Mouse (Mus musculus) MEL (cell line): ENCODE data around the gene Gfod1. TPM values are rescaled to one million over a fixed set of nuclear protein-coding genes. Genes with fewer than 3 reads are reported as not detected.

Experiments
- DNase-seq: peaks from one replicate; pipeline ENCODE4 v3.0.0; 2011; ENCODE audit warnings: low read depth, low spot score
- H3K27ac ChIP-seq: 2 replicates; pipeline ENCODE4 v1.5.1; 2012; ENCODE audit warnings: low read depth, mild to moderate bottlenecking, control low read depth, low read length, moderate library complexity; ENCODE audit not compliant: control insufficient read depth
- H3K27me3 ChIP-seq, 2 experiments: fragments of 150-350 bp in 1 of 2; sonication (generic) in 1 of 2; 2 replicates each; pipeline ENCODE4 v1.6.1; 2012; ENCODE audit warnings: low read length in 2 of 2, mild to moderate bottlenecking in 2 of 2, improper control_type of control experiment in 1 of 2, moderate library complexity in 1 of 2; ENCODE audit not compliant: insufficient read depth in 2 of 2, control insufficient read depth in 1 of 2
- H3K36me3 ChIP-seq, 2 experiments: 2 replicates each; pipeline ENCODE4 v1.6.1; 2012 to 2014; ENCODE audit warnings: low read length in 2 of 2, improper control_type of control experiment in 1 of 2, inconsistent platforms in 1 of 2, mild to moderate bottlenecking in 1 of 2; ENCODE audit not compliant: insufficient read depth in 2 of 2, control insufficient read depth in 1 of 2
- H3K4me1 ChIP-seq, 2 experiments: fragments of 150-350 bp in 1 of 2; sonication (generic) in 1 of 2; 2 replicates each; pipeline ENCODE4 v1.6.1; 2012; ENCODE audit warnings: low read length in 2 of 2, improper control_type of control experiment in 1 of 2, mild to moderate bottlenecking in 1 of 2; ENCODE audit not compliant: insufficient read depth in 2 of 2, control insufficient read depth in 1 of 2
- H3K4me3 ChIP-seq, 2 experiments: fragments of 150-350 bp in 1 of 2; sonication (generic) in 1 of 2; 2 replicates each; pipeline ENCODE4 v1.5.1; 2012; ENCODE audit warnings: low read depth in 2 of 2, low read length in 2 of 2, mild to moderate bottlenecking in 2 of 2, moderate library complexity in 2 of 2, control low read depth in 1 of 2, improper control_type of control experiment in 1 of 2; ENCODE audit not compliant: control insufficient read depth in 1 of 2, insufficient read depth in 1 of 2
- H3K79me2 ChIP-seq: 2 replicates; pipeline ENCODE4 v1.6.1; 2012; ENCODE audit warnings: mild to moderate bottlenecking, low read length, moderate library complexity; ENCODE audit not compliant: control insufficient read depth, poor library complexity, insufficient read depth
- H3K9ac ChIP-seq: 2 replicates; pipeline ENCODE4 v1.6.1; 2012; ENCODE audit warnings: low read depth, mild to moderate bottlenecking, control low read depth, low read length, moderate library complexity; ENCODE audit not compliant: control insufficient read depth, poor library complexity, severe bottlenecking
- H3K9me3 ChIP-seq: fragments of 150-350 bp; sonication (generic); replicated peaks from 2 replicates; pipeline ENCODE4 v1.6.1; 2012; ENCODE audit warnings: mild to moderate bottlenecking, low read length, improper control_type of control experiment, moderate library complexity; ENCODE audit not compliant: insufficient read depth
- BHLHE40 ChIP-seq: IDR thresholded peaks from 2 replicates; pipeline ENCODE4 v1.6.1; 2012; ENCODE audit warnings: low read depth, mild to moderate bottlenecking, inconsistent platforms, low read length, improper control_type of control experiment, borderline replicate concordance
- CHD1 ChIP-seq: IDR thresholded peaks from 2 replicates; pipeline ENCODE4 v1.6.1; 2012; ENCODE audit warnings: low read depth, mild to moderate bottlenecking, inconsistent platforms, low read length, improper control_type of control experiment
- CHD2 ChIP-seq: IDR thresholded peaks from 2 replicates; pipeline ENCODE4 v1.6.1; 2011; ENCODE audit warnings: low read length, improper control_type of control experiment
- CTCF ChIP-seq, 3 experiments: IDR thresholded peaks in 2 of 3; conservative IDR thresholded peaks in 1 of 3; 2 replicates each; pipeline ENCODE4 v1.5.1; 2011 to 2012; ENCODE audit warnings: low read length in 3 of 3, low read depth in 2 of 3, mild to moderate bottlenecking in 2 of 3, improper control_type of control experiment in 1 of 3, inconsistent platforms in 1 of 3, mixed read lengths in 1 of 3, moderate library complexity in 1 of 3; ENCODE audit not compliant: control insufficient read depth in 1 of 3, insufficient read depth in 1 of 3, poor library complexity in 1 of 3, severe bottlenecking in 1 of 3
- EP300 ChIP-seq, 2 experiments: IDR thresholded peaks; 2 replicates each; pipeline ENCODE4 v1.6.1; 2011; ENCODE audit warnings: improper control_type of control experiment in 2 of 2, low read length in 2 of 2, low read depth in 1 of 2, mild to moderate bottlenecking in 1 of 2
- GATA1 ChIP-seq: IDR thresholded peaks from 2 replicates; pipeline ENCODE4 v1.6.1; 2011; ENCODE audit warnings: low read depth, low read length, improper control_type of control experiment
- HCFC1 ChIP-seq: IDR thresholded peaks from 2 replicates; pipeline ENCODE4 v1.6.1; 2012; ENCODE audit warnings: low read depth, mild to moderate bottlenecking, inconsistent platforms, low read length, improper control_type of control experiment, moderate library complexity
- JUND ChIP-seq: IDR thresholded peaks from 2 replicates; pipeline ENCODE4 v1.6.1; 2011; ENCODE audit warnings: low read depth, mild to moderate bottlenecking, improper control_type of control experiment, low read length
- KAT2A ChIP-seq: conservative IDR thresholded peaks from 2 replicates; pipeline ENCODE4 v1.6.1; 2012; ENCODE audit warnings: low read depth, low read length, improper control_type of control experiment, inconsistent platforms
- MAZ ChIP-seq: IDR thresholded peaks from 2 replicates; pipeline ENCODE4 v1.6.1; 2012; ENCODE audit warnings: low read depth, mild to moderate bottlenecking, inconsistent platforms, low read length, improper control_type of control experiment
- MYB ChIP-seq: IDR thresholded peaks from 2 replicates; pipeline ENCODE4 v1.6.1; 2011; ENCODE audit warnings: mild to moderate bottlenecking, low read depth, low read length, improper control_type of control experiment
- NRF1 ChIP-seq: IDR thresholded peaks from 2 replicates; pipeline ENCODE4 v1.6.1; 2014; ENCODE audit warnings: low read depth, mild to moderate bottlenecking, inconsistent platforms, low read length, improper control_type of control experiment, moderate library complexity; ENCODE audit not compliant: poor library complexity, insufficient read depth, severe bottlenecking
- POLR2A ChIP-seq, 2 experiments: IDR thresholded peaks; 2 replicates each; pipeline ENCODE4 v1.6.1; 2011 to 2012; ENCODE audit warnings: low read length in 2 of 2, mild to moderate bottlenecking in 2 of 2, control low read depth in 1 of 2, improper control_type of control experiment in 1 of 2, low read depth in 1 of 2, moderate library complexity in 1 of 2; ENCODE audit not compliant: control insufficient read depth in 1 of 2, insufficient read depth in 1 of 2, poor library complexity in 1 of 2
- POLR2AphosphoS2 ChIP-seq: IDR thresholded peaks from 2 replicates; pipeline ENCODE4 v1.6.1; 2011; ENCODE audit warnings: low read length, improper control_type of control experiment
- RCOR1 ChIP-seq: IDR thresholded peaks from 2 replicates; pipeline ENCODE4 v1.6.1; 2012; ENCODE audit warnings: low read depth, mild to moderate bottlenecking, inconsistent platforms, low read length, improper control_type of control experiment
- SIN3A ChIP-seq: IDR thresholded peaks from 2 replicates; pipeline ENCODE4 v1.6.1; 2012; ENCODE audit warnings: low read length, improper control_type of control experiment, inconsistent platforms
- SMC3 ChIP-seq: IDR thresholded peaks from 2 replicates; pipeline ENCODE4 v1.6.1; 2011; ENCODE audit warnings: low read depth, low read length, improper control_type of control experiment
- TBP ChIP-seq: IDR thresholded peaks from 2 replicates; pipeline ENCODE4 v1.8.0; 2011; ENCODE audit warnings: low read depth, low read length, improper control_type of control experiment
- TCF12 ChIP-seq: IDR thresholded peaks from 2 replicates; pipeline ENCODE4 v1.6.1; 2014; ENCODE audit warnings: low read depth, mild to moderate bottlenecking, inconsistent platforms, low read length, improper control_type of control experiment, moderate library complexity
- UBTF ChIP-seq: IDR thresholded peaks from 2 replicates; pipeline ENCODE4 v1.6.1; 2012; ENCODE audit warnings: low read depth, mild to moderate bottlenecking, inconsistent platforms, low read length, improper control_type of control experiment, moderate library complexity, borderline replicate concordance; ENCODE audit not compliant: insufficient read depth
- USF1 ChIP-seq: IDR thresholded peaks from 2 replicates; pipeline ENCODE4 v1.6.1; 2014; ENCODE audit warnings: low read depth, mild to moderate bottlenecking, inconsistent platforms, low read length, improper control_type of control experiment, moderate library complexity
- USF2 ChIP-seq, 2 experiments: IDR thresholded peaks; 2 replicates each; pipeline ENCODE4 v1.6.1; 2011 to 2012; ENCODE audit warnings: improper control_type of control experiment in 2 of 2, low read length in 2 of 2, borderline replicate concordance in 1 of 2, inconsistent platforms in 1 of 2, low read depth in 1 of 2, mild to moderate bottlenecking in 1 of 2; ENCODE audit not compliant: insufficient read depth in 1 of 2
- ZC3H11A ChIP-seq: IDR thresholded peaks from 2 replicates; pipeline ENCODE4 v1.6.1; 2012; ENCODE audit warnings: low read depth, mild to moderate bottlenecking, inconsistent platforms, low read length, improper control_type of control experiment
- ZMIZ1 ChIP-seq: IDR thresholded peaks from 2 replicates; pipeline ENCODE4 v1.6.1; 2012; ENCODE audit warnings: low read depth, mild to moderate bottlenecking, inconsistent platforms, low read length, improper control_type of control experiment, moderate library complexity
- ZNF384 ChIP-seq: IDR thresholded peaks from 2 replicates; pipeline ENCODE4 v1.6.1; 2012; ENCODE audit warnings: low read depth, mild to moderate bottlenecking, inconsistent platforms, low read length, improper control_type of control experiment
- polyA plus RNA-seq, 2 experiments: library from polyadenylated mRNA; stranded (reverse) in 1 of 2; unstranded in 1 of 2; fragments of >175 nt in 1 of 2; fragments of >200 nt in 1 of 2; gene quantifications; 2 replicates each; pipeline versions ENCODE4 v1.2.1 to v1.2.4; 2012; ENCODE audit warnings: low replicate concordance in 2 of 2, low read depth in 1 of 2; ENCODE audit not compliant: insufficient read length in 2 of 2, insufficient read depth in 1 of 2, missing spikeins in 1 of 2
- total RNA-seq: library from RNA; depleted of rRNA; stranded (reverse); fragments of 300-350 nt; gene quantifications from 2 replicates; pipeline ENCODE4 v1.2.3, GENCODE M21; 2012

The Gfod1 gene
- total and polyA plus RNA-seq, 3 experiments = 0.27 to 0.93 TPM; not detected in 1

GRCm38 (mm10) chr13:43158281-43158680, 145.7 kb downstream of the Gfod1 start:
- Histone ChIP-seq H3K4me1 (no peaks in the 10 kb centered on the region), H3K79me2 (no peaks in the 10 kb centered on the region), H3K27ac (no peak overlapping the region), H3K9ac (no peak overlapping the region), H3K27me3 (no peaks in the 10 kb centered on the region), H3K4me3 (no peak overlapping the region), H3K36me3 (no peaks in the 10 kb centered on the region), H3K9me3 (no peaks in the 10 kb centered on the region)
- no peak for TF ChIP-seq ZC3H11A
- TF ChIP-seq MYB = no peak
- TF ChIP-seq USF2 (IDR thresholded peaks at IDR 0.05; ENCODE audit: borderline replicate concordance in 1 of 2, insufficient read depth in 1 of 2, low read depth in 1 of 2, low read length in 2 of 2) = no peak
- TF ChIP-seq BHLHE40 = no peak
- TF ChIP-seq TBP = no peak
- TF ChIP-seq CHD1 = no peak
- no peak for TF ChIP-seq KAT2A
- TF ChIP-seq SMC3 = no peak
- no peak for TF ChIP-seq MAZ
- TF ChIP-seq CHD2 = no peak
- no peak for TF ChIP-seq TCF12
- TF ChIP-seq GATA1 = no peak
- TF ChIP-seq ZNF384 = no peak
- DNase-seq = no peak

DNA sequence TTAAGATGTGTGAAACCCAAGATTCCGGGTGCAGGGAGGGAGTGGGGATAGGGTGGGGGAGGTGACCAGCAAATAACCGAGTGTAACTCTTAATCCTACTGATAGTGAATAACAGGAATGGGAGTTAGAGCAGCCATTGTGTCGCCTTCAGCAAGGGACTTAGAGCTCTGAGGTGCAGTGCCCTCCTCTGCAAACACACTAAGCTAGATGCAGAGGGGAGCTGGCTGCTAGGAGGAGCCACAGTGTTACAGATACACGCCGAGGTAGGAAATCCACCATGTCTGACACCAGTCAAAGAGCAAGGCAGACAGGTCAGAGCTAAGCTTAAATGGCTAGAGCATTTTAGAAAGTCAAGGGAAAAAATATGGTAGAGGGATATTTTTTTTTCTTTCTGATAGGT, 146.6 kb downstream of the Gfod1 start:
- no peak overlapping the region for H3K4me3 ChIP-seq
- H3K9ac ChIP-seq = no peak overlapping the region
- no peak for DNase-seq
- H3K27me3 ChIP-seq = no peaks in the 10 kb centered on the region
- no peaks in the 10 kb centered on the region for H3K9me3 ChIP-seq
- TF ChIP-seq ZNF384 = no peak
- TF ChIP-seq, all 39 proteins: peak for 0
- Histone ChIP-seq H3K79me2 (no peaks in the 10 kb centered on the region), H3K27ac (no peak overlapping the region), H3K4me1 (no peaks in the 10 kb centered on the region), H3K36me3 (no peaks in the 10 kb centered on the region)

GRCm38 (mm10) chr13:43152005-43152520, 151.9 kb downstream of the Gfod1 start:
- H3K9me3 ChIP-seq = no peaks in the 10 kb centered on the region
- DNase-seq = no peak
- no peak overlapping the region for H3K27ac ChIP-seq
- TF ChIP-seq ZC3H11A (no peak), NRF1 (no peak), SIN3A (no peak), ZMIZ1 (no peak), TCF12 (no peak), KAT2A (no peak), USF2 (IDR thresholded peaks at IDR 0.05; ENCODE audit: borderline replicate concordance in 1 of 2, insufficient read depth in 1 of 2, low read depth in 1 of 2, low read length in 2 of 2) (no peak), TBP (no peak), POLR2AphosphoS2 (no peak), POLR2A (IDR thresholded peaks at IDR 0.05; ENCODE audit: control insufficient read depth in 1 of 2, insufficient read depth in 1 of 2, low read depth in 1 of 2, low read length in 2 of 2, poor library complexity in 1 of 2) (no peak), CTCF (IDR thresholded peaks at IDR 0.05 in 2 of 3, conservative IDR thresholded peaks at IDR 0.05 in 1 of 3; ENCODE audit: control insufficient read depth in 1 of 3, insufficient read depth in 1 of 3, low read depth in 2 of 3, low read length in 3 of 3, poor library complexity in 1 of 3, severe bottlenecking in 1 of 3) (no peak), HCFC1 (no peak), SMC3 (no peak), USF1 (no peak), JUND (no peak), EP300 (IDR thresholded peaks at IDR 0.05; ENCODE audit: low read depth in 1 of 2, low read length in 2 of 2) (no peak), UBTF (no peak), CHD2 (no peak), RCOR1 (no peak)
- no peak overlapping the region for H3K4me3 ChIP-seq
- no peaks in the 10 kb centered on the region for H3K4me1 ChIP-seq
- H3K79me2 ChIP-seq = no peaks in the 10 kb centered on the region
- no peaks in the 10 kb centered on the region for H3K36me3 ChIP-seq
- no peaks in the 10 kb centered on the region for H3K27me3 ChIP-seq
- no peak overlapping the region for H3K9ac ChIP-seq
